Mouse (Mus musculus): ENCODE results near the gene Ccdc28b.

GRCm38 (mm10) chr4:129584370-129584769, 39.4 kb downstream of the Ccdc28b start:
- TF ChIP-seq POLR2A (IDR thresholded peaks at IDR 0.05; ENCODE audit: insufficient read length, low read depth) (no peak), TCF3 (IDR thresholded peaks at IDR 0.05; ENCODE audit: insufficient read length, low read depth) (no peak), E2F4 (IDR thresholded peaks at IDR 0.05; ENCODE audit: insufficient read depth) (no peak), REST (IDR thresholded peaks at IDR 0.05; ENCODE audit: insufficient read depth, insufficient read length) (no peak), TCF12 (IDR thresholded peaks at IDR 0.05; ENCODE audit: insufficient read depth, poor library complexity, severe bottlenecking) (no peak), POLR2AphosphoS2 (IDR thresholded peaks at IDR 0.05; ENCODE audit: insufficient read length, low read depth) (no peak), MYOD1 (IDR thresholded peaks at IDR 0.05; ENCODE audit: control insufficient read depth in 1 of 3, insufficient read length in 2 of 3, low read depth in 2 of 3) (no peak), MYOG (IDR thresholded peaks at IDR 0.05; ENCODE audit: control insufficient read depth in 1 of 3, insufficient read depth in 1 of 3, insufficient read length in 2 of 3, low read depth in 2 of 3) (no peak), SRF (IDR thresholded peaks at IDR 0.05; ENCODE audit: control insufficient read depth, insufficient read length, low read depth) (no peak), USF1 (IDR thresholded peaks at IDR 0.05; ENCODE audit: low read depth) (no peak)

Data from myocyte (in vitro differentiated cells).